Mouse (Mus musculus): Measurements from ENCODE around the gene Kmt2d.

DNA sequence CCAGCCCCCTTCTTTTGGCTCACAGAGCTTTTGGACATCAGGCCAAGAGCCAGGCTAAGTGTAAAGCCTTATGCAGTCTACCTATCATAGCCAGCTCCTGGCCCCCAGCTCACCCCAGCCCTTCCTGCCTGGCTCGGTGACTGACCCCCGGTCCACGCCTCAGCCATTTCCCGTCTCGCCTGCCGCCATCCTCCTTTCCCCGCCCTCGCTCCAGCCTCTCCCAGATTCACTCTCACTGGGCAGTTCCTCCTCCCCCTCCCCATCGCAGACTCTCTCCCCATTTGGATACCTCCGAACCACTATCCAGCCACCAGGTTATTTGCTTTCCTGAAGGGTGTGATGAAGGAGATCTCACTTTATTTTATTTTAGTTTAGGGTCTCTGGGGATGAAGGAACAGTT is 26.5 kb upstream of the Kmt2d start:
- TF ChIP-seq CTCF (IDR thresholded peaks at IDR 0.05; ENCODE audit: insufficient read depth, low read depth, low read length), result no peak
- TF ChIP-seq POLR2A (IDR thresholded peaks at IDR 0.05; ENCODE audit: insufficient read depth, low read depth, low read length), result no peak
